Mouse (Mus musculus) heart, adult 18-20 months (tissue): ENCODE measurements around the gene Grk3. TPM values are rescaled to one million over a fixed set of nuclear protein-coding genes. Genes with fewer than 3 reads are reported as not detected.

ENCODE experiments used
- DNase-seq, 2 experiments: peaks; one replicate each; pipeline ENCODE4 v3.0.0; 2021 to 2022; ENCODE audit warnings: mixed read lengths in 1 of 2
- total RNA-seq, 2 experiments: library from RNA; stranded (reverse); gene quantifications; 2 replicates each; pipeline ENCODE4 v1.2.3; 2021

The Grk3 gene
- total RNA-seq, 2 experiments from 2014 or later = 5.1 to 7.2 TPM

GRCm38 (mm10) chr5:113009183-113009820 is 6.3 kb downstream of the Grk3 start:
- no peak for DNase-seq

- DNase-seq = no peak
Measured at GRCm38 (mm10) chr5:113008496-113008895, 7.1 kb downstream of the Grk3 start.

GRCm38 (mm10) chr5:113006997-113007396 is 8.6 kb downstream of the Grk3 start:
- no peak for DNase-seq

GRCm38 (mm10) chr5:113005941-113006391 is 9.6 kb downstream of the Grk3 start:
- no peak for DNase-seq

- no peak for DNase-seq
Measured at GRCm38 (mm10) chr5:113002821-113003380, 12.7 kb downstream of the Grk3 start.

DNA sequence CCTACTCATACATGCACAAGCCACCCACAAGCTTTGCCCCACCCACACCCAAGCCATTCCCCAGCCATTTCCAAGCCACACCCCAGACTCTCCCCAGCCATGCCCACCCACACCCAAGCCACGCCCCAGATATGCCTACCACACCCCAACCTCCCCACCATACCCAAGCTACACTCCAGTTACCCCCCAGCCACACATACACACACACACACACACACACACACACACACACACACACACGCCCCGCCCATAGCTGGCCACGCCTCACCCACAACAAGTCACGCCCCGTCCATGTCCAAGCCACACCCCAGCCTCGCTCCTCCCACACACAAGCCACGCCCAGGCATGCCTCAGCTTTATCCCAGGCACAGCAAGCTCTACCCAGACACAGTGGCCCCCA is 16.4 kb downstream of the Grk3 start:
- no peak for DNase-seq

- no peak for DNase-seq
Measured at GRCm38 (mm10) chr5:112997516-112998186, 17.9 kb downstream of the Grk3 start.

- no peak for DNase-seq
Measured at GRCm38 (mm10) chr5:112991245-112991644, 24.3 kb downstream of the Grk3 start.

DNA sequence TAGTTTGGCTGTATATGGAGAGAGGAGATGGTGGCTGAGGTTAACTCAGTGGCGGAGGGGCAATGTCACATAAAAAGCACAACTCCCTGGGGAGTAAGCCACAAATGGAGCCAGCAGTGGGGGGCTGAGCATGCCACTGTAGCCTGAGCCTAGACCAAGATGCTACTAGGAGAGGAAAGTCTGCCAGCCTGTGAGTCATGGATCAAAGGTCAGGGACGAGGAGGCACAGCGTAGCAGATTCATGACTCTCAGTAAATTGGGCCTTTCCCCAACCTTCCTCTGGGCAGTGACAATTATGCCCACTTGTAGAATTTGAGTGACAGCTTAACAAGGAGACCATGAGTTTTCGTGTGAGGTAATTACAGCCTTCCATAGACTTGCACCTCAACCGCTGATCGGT is 33.7 kb downstream of the Grk3 start:
- DNase-seq = no peak

DNA sequence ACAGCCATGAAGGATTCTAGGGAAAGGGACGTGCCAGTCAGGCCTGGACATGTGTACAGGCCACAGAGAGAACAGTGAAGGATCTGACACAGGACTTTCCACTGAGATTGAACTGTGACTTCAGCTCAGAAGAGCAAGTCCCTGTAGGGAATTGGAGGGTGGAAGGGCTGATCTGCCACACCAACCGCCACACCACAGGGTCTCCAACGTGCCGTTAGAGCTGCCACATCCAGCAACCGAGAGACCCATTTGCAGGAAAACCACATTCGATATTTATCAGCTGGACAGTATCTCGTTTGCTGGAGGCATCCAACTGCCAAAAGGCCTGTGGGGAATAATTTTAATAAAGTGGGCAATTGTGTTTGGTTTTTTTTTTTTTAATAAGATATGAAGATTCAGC is 35.9 kb downstream of the Grk3 start:
- no peak for DNase-seq

- no peak for DNase-seq
Measured at GRCm38 (mm10) chr5:112979195-112979594, 36.4 kb downstream of the Grk3 start.

DNA sequence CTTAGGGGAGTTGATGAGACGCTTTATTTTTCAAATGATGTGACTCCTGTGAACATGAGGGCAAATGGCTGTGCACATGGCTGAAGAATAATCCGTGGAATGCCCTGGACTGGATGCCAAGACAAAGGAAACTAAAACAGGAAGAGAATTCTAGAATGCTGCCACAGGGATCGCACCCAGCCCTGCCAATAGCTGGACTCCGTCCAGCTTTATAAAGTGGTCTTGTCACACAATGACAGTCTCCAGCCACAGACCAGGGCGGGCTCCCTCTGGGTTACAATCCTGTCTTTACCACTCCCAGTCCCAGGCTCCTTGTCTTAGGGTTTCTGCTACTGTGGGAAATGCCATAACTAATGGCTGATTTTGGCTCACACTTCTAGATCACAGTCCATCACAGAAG is 38.5 kb downstream of the Grk3 start:
- no peak for DNase-seq

DNA sequence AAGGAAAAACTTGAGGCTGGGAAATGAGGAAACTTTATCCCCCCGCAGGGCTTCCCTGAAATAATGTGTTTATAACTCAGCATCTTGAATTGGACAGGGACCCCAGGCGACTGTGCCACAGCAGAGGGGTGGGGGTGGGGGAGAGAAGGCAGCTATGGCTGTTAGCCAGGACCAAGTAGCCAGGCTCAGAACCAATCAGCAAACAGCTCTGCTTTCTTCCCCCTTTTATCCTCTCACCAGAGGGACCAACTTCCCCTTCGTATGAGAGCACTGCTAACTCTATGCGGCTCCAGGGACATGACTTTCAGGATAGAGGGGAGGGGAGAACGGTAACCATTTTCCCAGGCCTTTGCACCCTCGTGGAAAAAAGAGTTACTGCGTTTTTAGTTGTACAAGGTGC is 42.0 kb downstream of the Grk3 start:
- DNase-seq = no peak

DNA sequence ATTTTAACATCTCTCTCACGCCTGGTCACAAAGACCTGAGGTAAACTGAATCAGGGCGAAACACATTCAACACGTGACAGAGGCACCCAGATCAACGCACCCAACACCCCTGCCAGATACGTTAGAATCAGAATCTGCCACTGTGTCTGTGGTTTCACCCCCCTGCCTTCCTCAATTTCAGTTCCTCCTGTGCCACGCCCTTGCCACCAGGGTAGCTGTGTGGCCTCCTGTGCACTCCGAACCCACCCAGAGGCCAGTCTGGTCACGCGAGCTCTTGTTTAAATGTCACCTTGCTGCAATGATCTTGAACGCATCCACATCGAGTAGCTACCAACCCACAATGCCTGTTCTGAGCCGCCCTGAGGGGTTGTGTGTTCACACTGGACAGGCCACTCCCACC is 43.3 kb downstream of the Grk3 start:
- DNase-seq = no peak

DNA sequence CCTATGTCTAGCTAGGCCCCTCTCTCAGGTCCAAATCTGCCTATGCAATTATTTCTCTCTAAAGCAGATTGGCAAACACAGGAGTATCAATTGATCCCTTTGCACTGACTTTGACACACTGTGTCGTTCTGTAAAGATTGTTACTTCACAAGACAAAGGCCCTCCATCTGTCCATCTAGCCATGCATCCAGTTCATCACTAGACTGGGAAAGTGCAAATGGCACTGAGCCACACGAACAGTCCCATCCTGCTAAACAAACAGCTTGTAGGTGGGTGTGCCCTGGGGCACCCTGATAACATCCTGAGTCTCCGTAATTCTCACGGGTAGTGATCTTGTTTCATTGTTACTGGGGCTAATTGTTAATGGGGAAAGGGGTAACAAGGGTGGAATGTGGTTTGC is 52.1 kb downstream of the Grk3 start:
- DNase-seq = no peak

DNA sequence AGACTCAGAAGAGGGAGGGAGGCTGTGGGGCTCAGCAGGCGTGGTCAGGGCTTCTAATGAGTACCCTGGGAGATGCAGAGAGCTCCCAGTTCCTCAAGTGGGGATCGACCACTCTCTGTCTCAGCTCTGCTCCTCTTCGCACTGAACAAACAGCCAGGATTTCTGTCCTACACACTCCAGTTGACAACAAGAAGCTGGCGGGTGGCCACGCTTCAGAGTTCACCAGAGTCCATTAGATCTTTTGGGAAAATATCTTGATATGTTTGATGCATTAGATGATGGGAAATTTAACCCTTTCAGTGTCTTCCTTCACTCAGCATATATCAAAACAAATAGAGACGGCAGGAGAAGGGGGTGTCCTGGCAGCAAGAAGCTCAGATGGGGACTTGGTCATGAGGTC is 53.4 kb downstream of the Grk3 start:
- no peak for DNase-seq

- DNase-seq = no peak
Measured at GRCm38 (mm10) chr5:112960911-112961310, 54.7 kb downstream of the Grk3 start.

GRCm38 (mm10) chr5:112958293-112958692 is 57.3 kb downstream of the Grk3 start:
- DNase-seq = no peak

DNA sequence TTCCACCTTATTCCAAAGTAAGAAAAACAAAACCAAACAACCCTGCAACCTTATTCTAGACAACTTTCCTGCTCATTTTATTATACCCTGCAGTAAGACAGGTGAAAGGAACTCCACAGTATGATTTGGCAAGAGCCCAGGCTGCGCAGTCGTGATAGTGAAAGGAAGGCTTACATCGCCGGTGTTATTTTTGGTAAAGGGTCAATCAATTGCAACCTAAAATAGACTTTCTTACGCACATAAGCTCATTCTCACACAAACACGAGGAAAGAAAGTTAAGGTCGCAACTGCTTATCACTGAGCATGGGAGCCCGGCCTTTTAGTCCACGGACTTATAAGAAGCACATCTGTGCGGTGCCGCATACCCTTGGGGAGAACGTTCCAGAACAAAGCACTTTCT is 58.8 kb downstream of the Grk3 start:
- DNase-seq = peak; percentile 19 to 36

DNA sequence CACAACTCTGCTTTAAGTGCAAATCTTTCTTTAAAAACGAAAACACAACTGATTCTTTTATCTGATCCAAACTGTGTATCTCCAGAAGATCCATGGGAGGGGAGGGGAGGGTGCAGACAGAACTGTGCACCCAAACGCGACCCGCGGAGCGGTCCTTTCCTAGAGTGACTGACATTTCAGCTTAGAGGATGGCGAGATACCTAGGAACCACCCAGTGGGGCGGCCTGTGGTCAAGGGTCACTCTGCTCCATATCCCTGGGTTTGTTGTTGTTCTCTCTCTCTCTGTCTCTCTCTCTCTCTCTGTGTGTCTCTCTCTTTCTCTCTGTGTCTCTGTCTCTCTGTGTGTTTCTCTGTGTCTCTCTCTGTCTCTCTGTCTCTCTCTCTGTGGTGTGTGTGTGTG is 59.2 kb downstream of the Grk3 start:
- no peak for DNase-seq

DNA sequence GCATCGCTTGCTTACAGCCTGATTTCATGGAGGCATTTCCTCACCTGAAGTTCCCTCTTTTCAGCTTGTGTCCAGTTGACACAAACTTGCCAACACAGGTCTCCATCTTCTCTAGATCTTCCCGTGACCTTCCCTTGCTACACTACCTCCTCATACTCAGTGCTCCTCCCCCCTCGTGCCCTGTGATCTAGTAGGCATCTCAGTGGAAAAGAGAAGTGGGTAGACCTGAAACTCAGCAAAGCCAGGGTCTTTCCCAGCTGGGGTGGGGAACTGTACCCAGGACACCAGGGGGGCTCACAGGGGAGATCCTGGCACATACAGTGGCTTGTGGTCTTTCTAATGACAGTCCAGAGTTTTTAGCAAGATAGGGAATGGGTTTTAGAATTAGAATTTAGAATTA is 64.7 kb downstream of the Grk3 start:
- DNase-seq = peak in 1 of 2 experiments; percentile 16

DNA sequence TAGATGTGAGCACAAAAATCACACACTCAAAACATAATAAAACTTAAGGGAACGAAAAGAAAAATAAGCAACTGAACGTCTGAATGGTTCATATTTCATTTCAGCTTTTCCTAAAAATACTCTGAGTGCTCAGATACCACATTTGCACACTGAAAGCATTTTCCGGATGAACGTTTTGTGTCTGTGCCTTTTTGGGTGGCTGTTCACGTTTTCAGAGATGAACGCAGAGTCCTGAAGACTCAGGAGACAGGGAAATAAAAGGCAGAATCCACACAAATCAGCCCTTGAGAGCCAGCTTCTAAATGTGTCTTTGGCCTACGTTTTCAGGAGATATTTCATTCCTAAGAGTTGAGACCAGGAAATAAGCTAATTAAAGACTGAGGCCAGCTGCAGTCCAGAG is 69.7 kb downstream of the Grk3 start:
- DNase-seq = no peak

DNA sequence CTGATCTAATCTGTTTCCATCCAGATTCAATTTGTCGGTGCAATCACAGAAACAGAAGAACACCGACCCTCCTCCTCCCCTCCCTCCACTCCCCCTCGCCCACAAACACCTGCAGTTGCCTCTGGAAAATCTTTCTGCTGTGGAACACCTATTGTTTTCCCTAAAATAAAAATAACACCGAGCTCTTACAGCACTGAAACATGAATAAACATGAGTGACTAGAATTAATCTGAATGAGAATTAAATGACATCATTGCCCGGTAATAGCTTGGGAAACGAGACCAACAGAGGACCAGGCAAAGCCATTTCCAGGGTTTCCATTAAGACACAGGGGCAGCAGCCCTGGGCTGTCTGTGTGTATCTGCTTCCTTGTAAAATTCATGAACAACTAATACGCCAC is 73.3 kb downstream of the Grk3 start:
- no peak for DNase-seq

GRCm38 (mm10) chr5:112941001-112941400 is 74.6 kb downstream of the Grk3 start:
- DNase-seq = peak in 1 of 2 experiments; percentile 21
